Mouse (Mus musculus) midbrain, postnatal 0 days (tissue): ENCODE results near the gene Tnpo2. TPM values are rescaled to one million over a fixed set of nuclear protein-coding genes. Genes with fewer than 3 reads are reported as not detected.

Experiments used
- ATAC-seq: fragments of 200-750 bp; cut with Nextera tagmentation; 2 replicates; pipeline ENCODE4 v1.8.0; 2017; ENCODE audit warnings: moderate number of reproducible peaks, mild to moderate bottlenecking, moderate TSS enrichment, moderate library complexity; ENCODE audit not compliant: low FRiP score
- DNase-seq: peaks from one replicate; pipeline ENCODE4 v3.0.0-alpha.2; 2015; ENCODE audit warnings: low spot score
- H3K27ac ChIP-seq: fragments of 300-500 bp; sonication (generic); 2 replicates; pipeline ENCODE4 v1.5.1; 2014; ENCODE audit warnings: low read depth, mild to moderate bottlenecking, low read length, mixed read lengths
- H3K27me3 ChIP-seq: fragments of 300-500 bp; sonication (generic); 2 replicates; pipeline ENCODE4 v1.6.1; 2014; ENCODE audit warnings: low read length, control low read depth, mixed read lengths; ENCODE audit not compliant: insufficient read depth
- H3K36me3 ChIP-seq: fragments of 300-500 bp; sonication (generic); 2 replicates; pipeline ENCODE4 v1.6.1; 2014; ENCODE audit warnings: low read length, control low read depth, mixed read lengths; ENCODE audit not compliant: insufficient read depth
- H3K4me1 ChIP-seq: fragments of 300-500 bp; sonication (generic); 2 replicates; pipeline ENCODE4 v1.6.1; 2014; ENCODE audit warnings: mild to moderate bottlenecking, control low read depth, antibody characterized with exemption, low read length, mixed read lengths; ENCODE audit not compliant: insufficient read depth
- H3K4me2 ChIP-seq: fragments of 300-500 bp; sonication (generic); 2 replicates; pipeline ENCODE4 v1.6.1; 2014; ENCODE audit warnings: low read depth, mild to moderate bottlenecking, low read length, mixed read lengths; ENCODE audit not compliant: poor library complexity, severe bottlenecking
- H3K4me3 ChIP-seq: fragments of 300-500 bp; sonication (generic); 2 replicates; pipeline ENCODE4 v1.5.1; 2014; ENCODE audit warnings: low read depth, mild to moderate bottlenecking, low read length, moderate library complexity
- H3K9ac ChIP-seq: fragments of 300-500 bp; sonication (generic); replicated peaks from 2 replicates; pipeline ENCODE4 v1.6.1; 2014; ENCODE audit warnings: mild to moderate bottlenecking, low read length, moderate library complexity, mixed read lengths; ENCODE audit not compliant: poor library complexity, severe bottlenecking
- H3K9me3 ChIP-seq: fragments of 300-500 bp; sonication (generic); 2 replicates; pipeline ENCODE4 v1.6.1; 2016; ENCODE audit warnings: low read length, control low read depth
- CTCF ChIP-seq: IDR thresholded peaks from 2 replicates; pipeline ENCODE4 v1.5.1; 2016; ENCODE audit warnings: antibody characterized with exemption, mild to moderate bottlenecking
- WGBS: fragments of 180-500 bp; shearing (Covaris S2); extraction: QIAGEN DNeasy Blood & Tissue Kit; methylation state at CpG from one replicate; pipeline ENCODE4 v1.1.7; 2014; 5-methylcytosine and 5-hydroxymethylcytosine counted together
- polyA plus RNA-seq: library from polyadenylated mRNA; unstranded; fragments of >200 nt; fragmentation: Nextera tagmentation; extraction: Ambion mirVana; gene quantifications from 2 replicates; pipeline ENCODE4 v1.2.1, GENCODE M21; 2015
- total RNA-seq: library from RNA; depleted of rRNA; stranded (reverse); fragments of >200 nt; gene quantifications from 2 replicates; pipeline ENCODE4 v1.2.3, GENCODE M21; 2014

Gene Tnpo2
- total and polyA plus RNA-seq, 2 experiments from 2014 or later: 53.5 to 174 TPM

DNA sequence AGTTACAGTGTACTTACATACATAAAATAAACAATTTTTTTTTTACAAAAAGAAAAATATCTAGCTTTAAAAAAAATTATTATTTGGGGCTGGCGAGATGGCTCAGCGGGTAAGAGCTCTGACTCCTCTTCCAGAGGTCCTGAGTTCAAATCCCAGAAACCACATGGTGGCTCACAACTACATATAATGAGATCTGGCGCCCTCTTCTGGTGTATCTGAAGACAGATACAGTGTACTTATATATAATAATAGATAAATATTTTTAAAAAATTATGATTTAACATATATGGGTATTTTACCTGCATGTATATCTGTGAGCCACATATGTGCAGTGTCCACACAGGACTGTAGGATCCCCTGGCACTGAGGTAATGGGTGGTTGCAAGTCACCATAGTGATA is 49.5 kb downstream of the Tnpo2 start:
- Histone ChIP-seq H3K9ac (no peak overlapping the region), H3K4me2 (no peak overlapping the region), H3K9me3 (no peaks in the 10 kb centered on the region), H3K27me3 (no peaks in the 10 kb centered on the region), H3K4me3 (no peak overlapping the region), H3K4me1 (no peaks in the 10 kb centered on the region), H3K27ac (no peak overlapping the region), H3K36me3 (no peaks in the 10 kb centered on the region)
- no peak for DNase-seq
- peak; percentile 25 for TF ChIP-seq CTCF
- ATAC-seq: no peak
- WGBS: 83% methylated on average over 3 of the region's 3 CpGs

DNA sequence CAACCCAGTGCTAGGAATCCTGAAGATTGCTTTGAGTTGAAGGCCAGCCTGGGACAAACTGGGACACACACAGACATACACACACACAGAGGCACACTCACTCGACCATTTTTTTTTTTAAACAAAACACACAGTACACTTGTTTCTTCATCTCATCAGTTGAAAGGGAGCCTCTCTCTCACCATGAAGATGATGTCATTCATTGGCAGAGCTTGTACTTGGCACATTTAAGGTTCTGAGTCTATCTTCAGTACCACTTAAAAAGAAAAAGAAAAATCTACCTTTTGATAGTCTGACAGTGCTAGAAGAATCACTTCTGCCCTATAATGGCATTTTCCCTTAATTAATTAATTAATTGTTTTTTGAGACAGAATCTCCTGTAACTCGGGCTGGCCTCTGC is 52.1 kb downstream of the Tnpo2 start:
- Histone ChIP-seq H3K27ac (no peak overlapping the region), H3K36me3 (peaks cover 5% of the 10 kb centered on the region), H3K9ac (no peak overlapping the region), H3K4me2 (no peak overlapping the region), H3K4me3 (no peak overlapping the region), H3K9me3 (no peaks in the 10 kb centered on the region), H3K27me3 (no peaks in the 10 kb centered on the region), H3K4me1 (no peaks in the 10 kb centered on the region)
- DNase-seq: no peak
- WGBS: 85% methylated on average over 2 of the region's 2 CpGs
- TF ChIP-seq CTCF: no peak
- no peak for ATAC-seq

DNA sequence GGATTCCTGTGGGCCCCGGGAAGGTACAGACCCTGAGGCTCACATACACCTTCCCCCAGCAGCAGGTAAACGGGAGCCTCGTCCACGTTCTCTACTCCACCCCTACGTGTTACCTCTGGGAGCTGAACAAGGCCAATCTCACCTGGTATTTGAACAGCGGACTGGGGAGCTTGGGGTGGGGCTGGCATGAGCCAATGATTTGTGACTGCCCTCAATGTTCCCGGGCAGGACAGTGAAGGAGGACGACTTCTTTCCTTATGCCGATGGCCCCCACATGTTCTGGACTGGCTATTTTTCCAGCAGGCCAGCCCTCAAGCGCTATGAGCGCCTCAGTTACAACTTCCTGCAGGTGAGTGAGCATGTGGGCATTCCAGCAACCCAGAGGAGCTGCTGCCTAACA is 54.1 kb downstream of the Tnpo2 start:
- H3K4me3 ChIP-seq: no peak overlapping the region
- 96% methylated on average over 11 of the region's 11 CpGs for WGBS
- H3K27ac ChIP-seq: no peak overlapping the region
- TF ChIP-seq CTCF: no peak
- H3K9me3 ChIP-seq: no peaks in the 10 kb centered on the region
- no peaks in the 10 kb centered on the region for H3K4me1 ChIP-seq
- DNase-seq (no peak), ATAC-seq (no peak)
- H3K36me3 ChIP-seq: peaks cover 15% of the 10 kb centered on the region
- H3K27me3 ChIP-seq: no peaks in the 10 kb centered on the region
- no peak overlapping the region for H3K9ac ChIP-seq
- no peak overlapping the region for H3K4me2 ChIP-seq

DNA sequence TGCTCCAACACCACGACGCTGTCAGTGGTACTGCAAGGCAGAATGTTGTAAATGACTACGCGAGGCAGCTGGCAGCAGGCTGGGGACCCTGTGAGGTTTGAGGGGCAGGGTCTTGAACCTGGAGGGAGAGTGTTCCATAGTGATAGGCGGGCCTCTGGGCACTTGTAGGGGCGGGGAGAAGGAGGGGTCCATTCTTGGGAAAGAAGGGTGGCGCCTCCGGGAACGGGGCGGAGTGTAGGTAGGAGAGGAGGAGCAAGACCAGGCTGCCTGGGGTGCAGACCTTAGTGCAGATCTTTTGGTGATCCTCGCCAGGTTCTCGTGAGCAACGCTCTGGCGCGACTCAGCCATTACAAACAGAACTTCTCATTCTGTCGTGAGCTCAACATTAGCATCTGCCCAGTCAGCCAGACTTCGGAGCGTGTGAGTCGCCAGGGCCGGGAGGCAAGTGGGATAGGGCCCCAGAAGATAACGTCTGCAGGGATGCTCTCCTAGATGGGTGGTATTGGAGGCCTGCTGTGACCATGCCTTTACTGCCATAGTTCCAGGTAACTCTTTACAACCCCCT is 54.9 kb downstream of the Tnpo2 start:
- Histone ChIP-seq H3K4me2 (no peak overlapping the region), H3K36me3 (peaks cover 22% of the 10 kb centered on the region), H3K27ac (no peak overlapping the region), H3K9ac (no peak overlapping the region), H3K4me3 (no peak overlapping the region), H3K27me3 (no peaks in the 10 kb centered on the region), H3K9me3 (no peaks in the 10 kb centered on the region), H3K4me1 (no peaks in the 10 kb centered on the region)
- TF ChIP-seq CTCF: no peak
- ATAC-seq (no peak), DNase-seq (no peak)
- WGBS: 43% methylated on average over 21 of the region's 21 CpGs

DNA sequence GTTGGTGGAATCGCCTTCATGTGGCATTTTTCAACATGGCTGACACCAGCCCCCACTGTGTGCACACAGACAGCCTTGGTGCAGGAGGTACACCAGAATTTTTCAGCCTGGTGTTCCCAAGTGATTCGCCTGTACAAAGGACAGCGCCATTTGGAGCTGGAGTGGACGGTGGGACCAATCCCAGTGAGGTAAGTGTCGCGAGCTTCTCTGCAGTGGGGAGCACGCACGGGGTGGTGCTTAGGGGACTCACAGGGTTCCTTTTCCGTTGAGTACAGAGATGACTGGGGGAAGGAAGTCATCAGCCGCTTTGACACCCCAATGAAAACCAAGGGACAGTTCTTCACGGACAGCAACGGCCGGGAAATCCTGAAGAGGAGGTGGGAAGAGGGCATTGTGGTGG is 58.3 kb downstream of the Tnpo2 start:
- Histone ChIP-seq H3K27ac (no peak overlapping the region), H3K27me3 (no peaks in the 10 kb centered on the region), H3K4me1 (no peaks in the 10 kb centered on the region), H3K4me3 (no peak overlapping the region), H3K36me3 (peaks cover 40% of the 10 kb centered on the region), H3K9me3 (no peaks in the 10 kb centered on the region), H3K4me2 (no peak overlapping the region), H3K9ac (no peak overlapping the region)
- DNase-seq (no peak), ATAC-seq (no peak)
- no peak for TF ChIP-seq CTCF
- 96% methylated on average over 13 of the region's 13 CpGs for WGBS

DNA sequence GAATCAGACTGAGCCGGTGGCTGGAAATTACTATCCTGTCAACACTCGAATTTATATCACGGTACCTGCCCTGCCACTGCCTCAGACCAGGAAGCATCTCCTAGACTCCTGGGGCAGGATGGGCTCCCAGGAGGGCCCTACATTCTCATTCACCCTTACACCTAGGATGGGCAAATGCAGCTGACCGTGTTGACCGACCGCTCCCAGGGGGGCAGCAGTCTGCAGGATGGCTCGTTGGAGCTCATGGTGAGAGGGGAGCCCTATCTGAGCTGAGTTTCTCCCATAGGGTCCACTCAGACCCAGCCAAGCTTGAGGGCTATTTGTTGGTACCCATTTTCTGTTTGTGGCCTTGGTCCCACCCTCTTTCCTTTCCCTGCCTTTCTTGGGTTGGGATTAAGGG is 58.9 kb downstream of the Tnpo2 start:
- WGBS: 95% methylated on average over 7 of the region's 7 CpGs
- Histone ChIP-seq H3K36me3 (peaks cover 40% of the 10 kb centered on the region), H3K4me2 (no peak overlapping the region), H3K4me1 (no peaks in the 10 kb centered on the region), H3K27me3 (no peaks in the 10 kb centered on the region), H3K9me3 (no peaks in the 10 kb centered on the region), H3K4me3 (no peak overlapping the region), H3K27ac (no peak overlapping the region), H3K9ac (no peak overlapping the region)
- no peak for ATAC-seq
- TF ChIP-seq CTCF: no peak
- DNase-seq: no peak
